Mouse (Mus musculus): ENCODE data around the gene Lrrc51. TPM values are rescaled to one million over a fixed set of nuclear protein-coding genes. Genes with fewer than 3 reads are reported as not detected.
A peak's percentile ranks its signal among the peaks of the same experiment; 100 is the strongest.
"Not testable (repeated sequence)": the region's sequence is repeated elsewhere in the genome, so short reads cannot be mapped to it uniquely, and the experiment has no call there.

Gene Lrrc51
- polyA plus RNA-seq (2017; shearing (Covaris generic)), result 1 to 10 TPM; 1.8 to 2.0 TPM

DNA sequence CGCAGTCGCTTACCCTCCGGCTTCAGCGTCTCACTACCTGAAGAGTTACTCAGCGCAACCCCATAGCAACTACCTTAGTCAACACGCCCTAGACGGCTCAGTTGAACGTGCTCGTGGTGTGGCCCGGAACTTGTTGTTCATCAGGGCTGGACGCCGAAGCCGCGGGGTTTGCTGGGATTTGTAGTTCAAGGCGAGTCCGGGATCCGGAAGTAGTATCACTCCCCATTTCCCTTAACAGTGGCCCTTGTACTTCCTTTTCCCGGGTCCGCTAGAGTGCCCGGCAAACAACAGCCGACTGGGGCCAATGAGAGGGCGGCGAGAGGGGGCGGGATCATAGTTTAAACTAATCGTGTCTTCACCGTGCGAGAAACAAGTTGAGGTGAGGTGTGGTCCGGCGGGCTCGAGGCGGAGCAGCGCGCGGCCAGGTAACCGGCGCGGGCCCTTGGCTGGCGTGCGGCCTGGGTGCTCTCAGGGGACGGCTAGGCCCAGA is at the start of gene Lrrc51, which contains the start of gene Numa1:
TSS of gene Lrrc51 (minus strand) at position 145 of the 490 bp plus-strand sequence.
TSS of gene Numa1 (plus strand) at position 361 of the 490 bp plus-strand sequence.
- peak; percentile 97 for ATAC-seq

DNA sequence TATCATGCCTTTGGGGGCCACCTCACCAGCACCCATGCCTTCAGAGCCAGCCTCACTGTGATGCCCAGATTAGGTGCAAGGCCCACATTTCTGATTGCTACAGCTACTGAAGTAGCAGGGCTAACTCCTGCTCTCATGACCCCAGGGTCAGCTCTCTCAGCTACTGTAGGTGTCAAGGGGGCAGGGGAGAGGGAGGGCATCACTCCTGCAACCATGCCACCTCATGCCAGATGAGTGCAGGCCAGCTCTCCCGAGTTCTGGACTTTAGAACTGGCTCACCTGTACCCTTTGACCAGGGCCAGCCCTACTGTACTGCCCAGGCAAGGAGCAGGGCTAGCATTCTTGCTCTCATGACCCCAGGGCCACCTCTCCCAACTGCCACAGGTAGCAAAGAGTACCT is 49.0 kb upstream of the Lrrc51 start:
- no peak for ATAC-seq

DNA sequence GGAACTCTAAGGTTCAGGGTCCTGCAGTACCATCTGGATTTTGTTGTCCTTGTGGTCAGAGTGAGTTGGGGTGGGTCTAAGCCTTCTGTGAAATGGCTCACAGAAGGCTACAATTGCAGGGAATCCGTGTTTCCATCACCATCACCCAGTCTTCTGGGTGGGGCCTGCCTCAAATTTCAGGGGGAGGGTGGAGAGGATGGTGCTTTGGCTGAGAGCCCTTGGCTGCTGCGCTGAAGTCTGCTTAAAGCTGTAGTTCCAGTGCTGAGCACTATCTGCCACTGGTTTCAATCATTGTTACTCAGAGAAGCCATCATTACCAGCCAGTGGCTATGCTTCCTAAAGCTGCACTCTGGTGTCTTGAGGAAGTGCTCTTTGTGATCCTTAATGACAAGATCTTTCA is 40.8 kb upstream of the Lrrc51 start:
- no peak for ATAC-seq

DNA sequence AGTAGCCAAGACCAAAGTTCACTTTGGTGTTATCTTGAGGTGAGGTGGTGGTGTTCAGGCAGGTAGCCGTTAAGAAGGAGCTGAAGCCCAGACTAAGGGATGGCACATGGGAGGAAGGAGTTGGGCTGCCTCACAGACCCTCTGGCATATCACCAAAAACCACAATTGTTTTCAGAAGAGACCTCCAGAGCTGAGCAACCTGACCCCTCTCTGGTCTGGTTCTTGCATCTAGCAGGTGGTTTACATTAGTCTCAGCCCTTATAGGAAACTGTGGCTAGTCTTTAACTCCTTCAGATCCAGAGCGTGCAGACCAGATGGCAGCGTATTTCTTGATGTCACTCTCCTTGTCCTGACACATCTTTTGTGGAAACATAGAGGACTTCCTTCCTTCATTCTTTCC is 40.0 kb upstream of the Lrrc51 start:
- no peak for ATAC-seq

DNA sequence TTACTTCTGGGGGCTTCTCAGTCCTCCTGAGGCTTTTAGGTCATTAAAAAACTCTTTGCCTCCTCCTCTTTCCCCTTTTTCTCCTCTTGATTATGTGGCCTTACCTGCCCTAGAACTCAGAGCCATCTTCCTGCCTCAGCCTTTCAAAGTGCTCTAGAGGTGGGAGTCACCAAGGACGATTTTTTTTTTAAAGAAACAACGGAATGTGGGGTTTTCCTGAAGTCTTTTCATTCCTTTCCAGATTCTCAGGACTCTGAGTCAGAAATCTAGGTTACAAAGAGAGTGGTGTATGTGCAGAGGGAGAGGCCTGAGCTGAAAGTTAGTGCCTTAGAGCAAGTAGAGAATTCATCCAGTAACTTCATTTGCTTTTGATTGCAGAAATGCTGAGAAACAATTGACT is 38.0 kb upstream of the Lrrc51 start:
- no peak for ATAC-seq

DNA sequence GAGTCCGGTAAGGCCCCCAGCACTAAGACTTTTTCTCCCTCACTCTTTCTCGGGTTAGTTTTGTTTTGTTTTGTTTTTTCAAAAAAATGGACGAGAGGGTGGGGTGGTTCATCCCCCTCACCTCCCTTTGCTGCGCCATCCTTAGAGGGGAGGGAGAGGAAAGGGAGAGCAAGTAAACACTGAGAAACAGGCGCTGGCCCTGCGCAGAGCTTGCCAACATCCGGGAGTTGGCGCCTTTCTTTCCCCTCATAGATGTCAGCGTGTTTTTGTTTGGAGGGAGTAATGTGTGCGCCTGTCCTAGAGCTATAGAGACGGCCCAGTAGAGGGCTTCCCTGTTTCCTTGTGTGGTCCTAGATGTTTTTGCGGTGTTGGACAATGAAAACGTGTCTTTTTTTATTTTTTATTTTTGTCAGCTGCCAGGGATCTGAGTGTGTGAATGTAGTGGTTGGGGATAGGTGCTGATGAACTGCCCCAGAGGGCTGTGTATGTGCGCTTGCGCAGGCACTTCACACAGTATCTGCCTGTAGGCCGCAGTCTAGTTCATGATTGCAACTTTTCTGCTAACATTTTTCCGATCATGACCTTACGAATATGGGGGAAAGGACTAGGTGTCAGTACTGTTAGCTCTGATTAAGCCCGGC is 37.2 kb upstream of the Lrrc51 start:
- peak; percentile 60 for ATAC-seq

DNA sequence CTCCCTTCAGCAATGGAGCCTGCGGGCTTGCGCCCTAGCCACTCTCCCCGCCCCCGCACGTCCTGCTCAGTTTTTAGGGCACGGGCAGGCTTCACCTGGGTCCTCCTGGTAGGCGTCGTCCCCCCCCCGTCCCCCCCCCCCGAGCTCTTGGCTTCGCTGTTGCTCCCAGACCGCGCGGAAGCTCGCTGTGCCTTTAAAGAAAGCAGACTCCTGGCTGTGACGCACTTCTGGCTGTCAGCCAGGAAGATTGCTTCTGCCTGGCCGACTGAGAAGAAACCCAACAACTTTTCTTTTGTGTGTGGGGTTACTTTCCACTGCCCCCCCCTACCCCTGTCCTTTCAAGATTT is 36.7 kb upstream of the Lrrc51 start:
- peak; percentile 50 for ATAC-seq

DNA sequence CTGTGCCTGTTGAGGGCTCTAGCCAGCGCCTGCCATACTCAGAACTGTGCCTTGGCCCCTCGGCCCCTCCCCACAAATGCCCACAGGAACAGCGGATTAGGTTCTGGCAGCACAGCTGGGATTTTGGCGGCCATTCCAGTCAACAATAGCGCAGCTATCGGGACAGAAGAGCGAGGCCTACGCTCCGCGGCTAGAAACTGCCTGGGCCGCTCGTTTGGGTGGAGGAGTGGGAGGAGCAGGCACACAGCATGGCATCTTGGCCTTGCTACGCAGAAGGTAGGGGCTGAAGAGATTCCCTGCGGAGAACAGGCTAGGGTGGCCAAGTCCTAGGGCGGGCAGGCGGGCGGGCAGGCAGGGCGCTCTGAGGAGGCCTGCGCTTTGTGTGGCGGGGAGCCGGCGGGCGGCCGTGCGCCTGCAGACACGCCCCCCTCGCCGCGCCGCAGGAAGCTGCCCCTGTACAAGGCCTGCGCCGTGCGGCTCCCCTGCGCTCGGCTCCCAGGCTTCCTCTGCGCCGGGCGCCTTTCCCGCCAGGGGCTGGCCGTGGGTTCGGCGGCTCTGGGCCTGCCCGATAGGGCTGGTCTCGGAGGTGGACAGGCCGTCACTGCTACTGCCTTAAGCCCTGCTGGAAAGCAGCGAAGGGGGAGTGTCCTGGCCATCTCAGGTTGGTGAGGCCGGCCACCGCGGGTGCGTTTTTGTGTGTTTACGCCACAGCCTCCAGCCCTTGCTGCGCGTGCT is 36.2 kb upstream of the Lrrc51 start:
- ATAC-seq, result peak; percentile 62

DNA sequence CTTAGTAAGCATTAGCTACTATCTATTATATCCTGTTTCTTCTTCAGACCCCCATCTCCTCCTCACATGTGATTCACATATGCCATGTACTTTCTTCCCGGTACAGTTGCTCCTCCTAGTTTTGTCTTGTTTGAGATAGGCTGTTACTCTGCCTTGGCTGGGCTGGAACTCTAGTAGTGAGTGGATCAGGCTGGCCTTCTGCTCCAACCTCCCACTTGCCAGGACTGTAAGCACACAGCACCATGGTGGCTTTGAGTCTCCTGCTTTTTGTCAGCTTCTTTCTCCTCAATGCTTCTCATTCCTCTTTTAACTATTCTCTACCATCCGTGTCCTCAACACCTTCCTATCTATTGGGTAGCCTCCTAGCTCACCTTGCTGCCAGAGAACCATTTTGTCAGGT is 35.1 kb upstream of the Lrrc51 start:
- ATAC-seq, result no peak

DNA sequence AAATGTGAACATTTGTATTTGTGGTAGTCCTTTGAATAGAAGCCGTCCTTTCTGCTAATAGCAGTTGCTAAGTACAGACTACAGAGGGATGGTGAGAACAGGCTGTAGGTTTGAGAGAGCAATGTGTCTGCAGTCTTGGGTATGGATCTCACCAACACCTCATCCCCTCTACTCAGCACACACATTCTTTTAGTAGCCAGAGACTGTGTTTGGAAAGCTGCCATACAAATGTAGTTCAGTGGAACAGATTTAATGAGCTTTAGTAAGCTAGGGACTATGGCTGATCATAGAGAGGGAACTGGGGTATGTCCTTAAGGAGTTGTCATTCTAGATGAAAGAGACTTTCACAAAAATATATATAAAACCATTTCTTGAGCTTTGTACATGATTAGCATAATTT is 33.6 kb upstream of the Lrrc51 start:
- ATAC-seq, result no peak

DNA sequence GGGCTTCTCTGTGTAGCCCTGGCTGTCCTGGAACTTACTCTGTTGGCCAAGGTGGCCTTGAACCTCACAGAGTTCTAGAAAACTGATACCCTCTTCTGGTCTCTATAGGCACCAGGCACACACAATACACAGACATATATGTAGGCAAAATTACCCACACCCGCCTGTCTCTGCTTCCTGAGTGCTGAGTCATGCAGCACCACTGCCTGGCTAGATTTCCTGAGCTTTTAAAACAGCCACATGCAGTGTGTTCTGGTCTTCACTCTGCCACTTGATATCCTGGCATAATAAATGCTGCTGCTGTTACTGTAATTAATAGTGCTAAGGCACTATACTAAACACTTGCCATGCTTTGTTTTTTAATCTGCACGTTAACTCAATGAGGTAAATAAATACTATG is 31.9 kb upstream of the Lrrc51 start:
- ATAC-seq, result peak; percentile 22

DNA sequence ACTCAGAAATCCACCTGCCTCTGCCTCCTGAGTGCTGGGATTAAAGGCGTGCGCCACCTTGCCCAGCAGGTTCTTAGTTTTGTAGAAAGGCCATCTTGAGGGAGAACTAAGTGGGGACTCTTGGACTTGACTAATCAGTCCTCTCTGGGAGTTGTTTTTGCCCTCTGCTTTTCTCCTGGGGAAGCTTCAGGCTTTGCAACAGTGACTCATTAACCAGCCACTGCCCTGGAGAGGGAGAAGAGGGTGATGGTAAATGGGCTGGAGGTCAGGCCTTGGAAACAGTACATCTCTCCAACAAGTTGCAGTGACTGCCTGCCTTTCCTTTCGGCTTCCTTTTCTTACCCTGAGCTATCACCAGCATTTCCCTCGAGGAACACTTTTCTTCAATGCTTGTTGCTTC is 30.9 kb upstream of the Lrrc51 start:
- ATAC-seq, result no peak

DNA sequence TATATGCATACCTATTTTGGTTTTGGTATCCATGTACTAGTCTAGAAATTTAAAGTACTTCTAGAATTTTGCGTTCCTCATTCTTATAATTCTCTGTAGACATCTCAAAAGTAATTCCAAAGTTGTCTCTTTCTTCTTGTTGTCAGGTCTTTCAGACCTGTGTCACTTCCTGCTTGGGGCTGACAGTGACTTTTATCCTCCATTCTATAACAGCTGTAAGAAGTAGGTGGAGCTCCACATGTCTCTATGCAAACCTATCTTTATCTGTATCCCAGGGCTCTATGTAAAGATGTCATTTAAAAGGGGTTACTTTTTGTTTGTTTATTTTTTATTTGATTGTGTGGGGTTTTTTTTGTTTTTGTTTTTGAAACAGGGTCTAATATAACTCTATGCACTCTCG is 29.9 kb upstream of the Lrrc51 start:
- ATAC-seq, result peak; percentile 66

DNA sequence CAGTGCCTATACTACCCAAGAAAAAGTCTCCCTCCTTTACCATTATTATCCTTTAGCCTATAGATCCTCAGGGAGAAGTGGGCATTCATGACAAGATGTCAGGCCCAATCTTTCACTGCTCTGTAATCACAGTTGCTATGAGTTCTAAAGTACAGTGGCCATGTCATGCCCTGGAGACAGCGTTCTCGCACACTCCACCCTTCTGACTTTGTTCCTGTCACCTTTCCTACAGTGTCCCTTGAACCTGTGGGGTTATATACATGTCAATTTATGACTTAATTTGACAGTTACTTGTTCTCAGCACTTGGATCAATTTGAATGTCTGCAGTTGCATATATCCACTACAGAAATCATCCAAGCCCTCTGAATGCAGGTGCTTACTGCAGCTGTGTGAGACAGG is 29.1 kb upstream of the Lrrc51 start:
- no peak for ATAC-seq

DNA sequence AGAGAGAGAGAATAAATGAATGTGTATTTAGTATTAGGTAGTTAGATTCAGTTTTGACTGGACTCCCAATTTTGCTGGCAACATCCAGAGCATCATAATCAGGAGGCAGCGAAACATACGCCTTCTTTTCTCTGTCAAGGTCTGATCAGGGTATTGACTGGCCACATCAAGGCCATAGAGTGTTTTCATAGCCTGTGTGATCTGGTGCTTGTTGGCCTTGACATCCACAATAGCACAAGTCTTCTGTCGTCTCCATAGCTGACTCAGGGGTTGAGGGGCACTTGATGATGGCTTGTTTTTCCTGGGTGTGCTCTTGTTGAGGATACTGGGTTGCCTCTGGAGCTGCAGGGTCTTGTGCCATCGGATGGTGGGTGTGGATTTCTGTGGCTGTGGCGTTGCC is 23.2 kb upstream of the Lrrc51 start:
- no peak for ATAC-seq

DNA sequence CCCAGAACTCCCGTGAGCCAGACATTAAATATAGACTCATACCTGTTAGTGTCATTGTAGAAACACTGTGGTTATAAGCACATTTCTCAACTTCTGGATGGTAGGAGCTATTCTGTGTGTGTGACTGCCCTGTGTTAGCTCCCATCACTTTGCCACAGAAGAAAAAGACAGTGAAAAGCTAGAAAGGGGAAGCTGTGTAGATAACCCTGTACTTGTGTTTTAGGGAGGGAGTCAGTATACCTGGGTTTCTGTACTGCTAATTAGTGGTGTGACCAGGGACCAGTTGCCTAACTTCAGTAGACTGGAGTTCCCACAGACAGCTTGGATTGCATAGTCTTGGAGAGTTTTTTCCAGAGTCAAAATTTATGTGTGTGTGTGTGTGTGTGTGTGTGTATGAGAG is 22.8 kb upstream of the Lrrc51 start:
- no peak for ATAC-seq

DNA sequence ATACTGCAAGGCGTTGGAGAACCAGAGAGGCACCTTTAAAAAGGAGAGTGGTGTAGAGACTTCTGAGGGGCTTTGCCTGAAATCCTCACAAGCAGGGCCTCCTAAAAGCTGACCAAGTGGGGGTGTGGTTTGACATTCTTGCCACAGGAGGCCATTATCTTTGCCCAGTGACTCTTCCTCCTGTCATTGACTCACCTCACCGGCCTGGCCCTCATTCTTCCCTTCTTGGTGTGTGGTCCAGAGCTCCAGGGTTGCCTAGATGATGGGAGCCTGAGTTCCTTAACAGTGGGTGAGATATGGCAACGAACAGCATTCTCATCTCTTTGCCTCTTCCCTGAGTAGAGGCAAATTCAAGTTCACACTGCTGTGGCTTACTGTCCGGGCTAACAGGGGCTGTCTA is 22.2 kb upstream of the Lrrc51 start:
- ATAC-seq, result no peak

DNA sequence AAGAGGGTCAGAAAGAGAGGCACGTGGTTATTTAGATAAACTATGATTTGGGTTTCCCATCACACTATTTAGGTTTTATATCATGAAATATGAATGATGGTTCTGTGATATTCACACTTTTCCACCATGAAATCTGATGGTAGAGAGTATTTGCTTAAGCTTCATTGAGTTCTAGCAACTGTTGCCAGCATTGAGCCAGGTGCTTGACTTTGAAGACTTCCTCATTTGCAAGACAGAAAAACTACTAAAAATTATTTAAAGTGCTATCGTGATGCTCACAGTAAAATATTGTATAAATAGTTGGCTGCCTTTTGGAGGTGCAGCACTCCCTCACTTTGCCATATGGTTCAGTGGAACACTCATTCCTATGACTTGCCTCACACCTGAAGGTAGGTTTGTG is 21.6 kb upstream of the Lrrc51 start:
- no peak for ATAC-seq

DNA sequence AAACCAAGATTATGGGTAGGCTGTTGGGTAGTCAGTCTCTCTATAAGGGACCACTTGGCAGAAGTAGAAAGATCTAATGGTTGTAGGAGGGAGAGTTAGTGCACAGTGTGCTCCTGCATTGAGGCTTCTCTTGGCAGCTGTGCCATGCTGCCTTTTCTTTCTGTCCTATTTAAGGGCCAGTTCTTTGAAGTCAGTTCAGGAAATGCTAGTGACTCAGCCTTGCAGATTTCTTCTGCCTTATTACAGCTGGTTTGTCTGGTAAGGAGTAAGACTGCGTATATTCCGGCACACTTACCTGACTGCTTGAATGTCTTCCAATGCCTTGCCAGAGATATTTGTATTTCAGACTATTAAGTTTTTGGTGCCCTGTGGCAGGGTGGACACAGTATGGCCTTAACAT is 20.5 kb upstream of the Lrrc51 start:
- no peak for ATAC-seq

DNA sequence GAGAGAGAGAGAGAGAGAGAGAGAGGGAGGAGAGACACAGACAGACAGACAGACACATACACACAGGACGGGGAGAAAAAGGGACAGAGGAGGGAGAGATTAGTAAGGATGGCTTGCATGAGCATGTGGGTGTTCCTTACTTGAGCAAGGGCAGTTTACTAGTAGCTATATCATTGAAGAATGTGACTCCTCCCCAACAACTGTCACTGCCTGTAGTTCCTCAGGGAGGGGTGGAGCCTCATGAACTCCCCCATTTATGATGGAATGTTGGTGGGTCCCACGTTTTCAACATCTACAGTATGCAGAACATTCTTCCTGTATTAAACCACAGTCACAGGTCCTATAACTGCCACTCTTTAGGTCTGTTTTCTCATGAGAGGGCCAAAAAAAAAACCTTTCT is 18.4 kb upstream of the Lrrc51 start:
- ATAC-seq, result no peak

DNA sequence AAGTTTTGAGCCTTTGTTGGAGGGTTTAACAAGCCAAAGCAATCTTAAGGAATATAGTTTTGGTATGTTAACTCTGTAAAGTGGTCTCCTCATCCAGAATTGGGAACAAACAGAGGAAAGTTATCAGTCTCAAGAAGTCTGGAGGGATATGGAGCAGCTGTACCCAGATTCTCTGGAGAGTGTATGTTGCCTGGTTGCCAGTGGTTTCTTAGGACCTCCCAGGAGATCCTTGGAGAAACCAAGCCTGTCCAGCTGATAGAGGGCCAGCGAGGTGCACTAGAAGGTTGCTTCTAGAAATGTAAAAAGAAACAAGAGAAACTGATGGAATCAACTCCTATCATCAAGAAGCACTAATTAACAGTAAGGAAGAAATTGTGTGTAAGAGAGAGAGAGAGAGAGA is 18.0 kb upstream of the Lrrc51 start:
- no peak for ATAC-seq

DNA sequence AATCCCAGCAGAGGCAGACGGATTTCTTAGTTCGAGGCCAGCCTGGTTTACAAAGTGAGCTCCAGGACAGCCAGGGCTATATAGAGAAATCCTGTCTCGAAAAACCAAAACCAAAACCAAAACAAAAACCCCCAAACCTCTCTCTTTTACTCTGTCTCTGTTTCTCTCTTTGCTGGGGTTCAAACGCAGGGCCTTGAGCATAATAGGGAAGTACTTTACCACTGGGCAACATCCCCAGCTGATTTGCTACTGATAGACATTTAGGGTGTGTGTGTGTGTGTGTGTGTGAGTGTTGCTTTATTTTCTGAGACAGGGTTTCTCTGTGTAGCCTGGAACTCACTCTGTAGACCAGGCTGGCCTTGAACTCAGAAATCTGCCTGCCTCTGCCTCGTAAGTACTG is 15.3 kb upstream of the Lrrc51 start:
- ATAC-seq, result not testable (repeated sequence)

DNA sequence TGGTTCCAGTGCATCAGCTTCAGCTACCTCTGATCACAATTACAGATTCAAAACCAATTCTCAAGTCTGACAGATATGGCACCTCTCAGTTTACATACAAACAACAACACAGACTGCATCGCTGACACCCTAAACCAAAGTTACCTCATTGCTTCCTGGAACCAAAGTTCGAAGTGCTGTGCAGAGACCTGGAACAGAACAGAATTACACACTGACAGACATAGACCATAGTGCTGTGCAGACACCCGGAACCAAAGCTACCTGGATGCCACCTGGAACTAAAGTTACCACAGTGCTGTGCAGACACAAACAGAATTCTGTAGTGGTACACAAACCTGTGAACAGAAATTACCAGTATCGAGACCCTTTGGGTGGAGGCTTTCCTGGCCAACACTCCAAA is 6.1 kb upstream of the Lrrc51 start:
- no peak for ATAC-seq

DNA sequence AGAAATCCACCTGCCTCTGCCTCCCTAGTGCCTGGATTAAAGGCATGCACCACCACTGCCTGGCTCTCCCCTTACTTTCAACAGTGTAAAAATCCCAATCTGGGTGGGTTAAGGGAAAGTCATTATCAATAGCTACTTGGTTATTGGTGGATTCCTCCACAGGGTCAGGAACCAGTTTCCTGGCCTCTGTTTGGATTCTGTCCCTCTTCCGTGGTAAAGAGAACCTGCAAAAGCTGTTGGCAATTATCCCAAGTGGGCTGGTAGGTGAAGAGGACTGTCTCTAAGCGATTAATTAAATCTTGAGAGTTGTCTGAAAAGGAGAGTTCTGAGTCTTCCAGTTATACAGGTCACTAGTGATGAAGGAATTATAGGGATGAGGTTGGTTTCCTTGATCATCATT is 4.7 kb upstream of the Lrrc51 start:
- ATAC-seq, result no peak

DNA sequence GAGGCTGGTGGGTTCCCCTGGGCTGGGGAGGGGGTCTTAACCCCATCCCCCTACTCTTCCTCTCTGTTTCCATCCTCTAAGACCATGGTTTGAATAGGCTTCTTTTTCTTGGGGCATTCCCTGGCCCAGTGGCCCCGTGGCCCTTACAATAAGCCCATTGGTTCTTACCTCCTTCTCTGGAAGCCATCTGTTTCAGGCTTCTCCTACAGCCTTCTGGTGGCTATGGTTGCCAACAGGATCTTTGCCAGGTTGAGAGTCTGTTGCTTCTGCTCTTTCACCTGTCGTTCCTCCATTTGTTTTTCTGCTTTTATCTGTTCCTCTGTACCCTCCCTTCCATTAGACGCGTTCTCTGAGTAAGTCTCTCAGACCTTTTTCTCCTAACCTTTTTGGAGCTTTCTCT is 3.9 kb upstream of the Lrrc51 start:
- ATAC-seq, result no peak

Measured in activated CD4-positive, CD25-positive, alpha-beta regulatory T cell, adult 4 months (primary cell).